Mouse (Mus musculus): Measurements from ENCODE around the gene Eras. TPM values are rescaled to one million over a fixed set of nuclear protein-coding genes. Genes with fewer than 3 reads are reported as not detected.

Eras gene
- polyA plus RNA-seq (2016; fragmentation: Nextera tagmentation; extraction: Ambion mirVana): not detected in 2 replicates

DNA sequence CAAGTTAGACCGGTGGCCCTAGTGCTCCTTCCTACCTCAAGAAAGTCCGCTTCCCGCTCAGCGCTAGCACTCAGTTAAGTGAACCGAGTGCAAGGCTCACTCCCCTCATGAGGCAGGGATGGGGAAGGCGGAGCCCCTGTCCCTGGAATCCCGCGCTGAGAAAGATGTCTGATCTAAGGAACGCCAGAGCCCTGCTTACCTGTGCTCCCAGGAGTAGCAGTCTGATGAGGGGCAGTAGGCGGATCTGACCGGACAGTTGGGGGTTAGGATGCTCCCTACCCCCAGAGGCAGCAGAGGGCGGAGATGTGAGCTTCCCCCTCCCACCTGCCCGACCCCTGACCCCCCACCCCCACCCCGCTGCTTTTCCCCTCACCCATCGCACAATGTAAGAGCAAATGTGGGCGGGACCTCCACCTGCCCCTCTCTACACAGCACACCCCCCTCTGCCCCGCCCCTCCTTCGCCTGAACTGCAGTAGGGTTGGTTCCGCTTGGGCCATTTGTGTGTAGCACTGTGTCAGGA is at the start of gene Eras:
Eras (minus strand) TSS at position 338 of the 521 bp plus-strand sequence.
- no peak within 1 kb of the TSS for H3K27ac ChIP-seq
- 17% methylated on average over 18 of the region's 19 CpGs for WGBS
- H3K4me2 ChIP-seq: no peak within 1 kb of the TSS
- H3K9ac ChIP-seq: no peak within 1 kb of the TSS
- no peaks in the 10 kb centered on the region for H3K4me1 ChIP-seq
- 0 out of 2 replicates have a peak, but pooled peaks cover 3% of the 10 kb centered on the region for H3K9me3 ChIP-seq
- peaks cover 34% of the 10 kb centered on the region for H3K27me3 ChIP-seq
- H3K36me3 ChIP-seq (replicated peaks): peaks cover 27% of the 10 kb centered on the region
- no peak within 1 kb of the TSS for H3K4me3 ChIP-seq (replicated peaks)
- ATAC-seq (ENCODE audit: low FRiP score): no peak

DNA sequence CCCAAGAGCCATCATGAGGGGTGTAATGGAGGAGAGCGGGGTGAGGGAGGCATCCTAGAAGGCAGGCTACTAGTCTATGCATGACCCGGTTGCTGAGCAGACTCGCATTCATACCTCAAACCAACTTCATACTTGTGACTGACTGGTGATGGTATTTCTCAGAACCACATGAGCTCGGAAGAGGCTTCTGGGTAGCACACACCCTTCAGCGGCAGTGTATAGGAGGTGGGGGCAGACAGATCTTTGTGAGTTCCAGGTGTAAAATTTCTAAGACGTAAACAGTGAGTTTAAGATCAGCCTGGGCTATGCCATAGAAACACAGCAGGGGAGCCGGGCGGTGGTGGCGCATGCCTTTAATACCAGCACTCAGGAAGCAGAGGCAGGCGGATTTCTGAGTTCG is 49.5 kb upstream of the Eras start, which contains the start of gene Gata1:
Gata1 (minus strand) TSS at position 180 of the 400 bp plus-strand sequence.
- no peaks in the 10 kb centered on the region for H3K27me3 ChIP-seq
- H3K9me3 ChIP-seq: no peaks in the 10 kb centered on the region
- H3K9ac ChIP-seq: no peak within 1 kb of the TSS
- no peak within 1 kb of the TSS for H3K4me3 ChIP-seq (replicated peaks)
- H3K4me1 ChIP-seq: no peaks in the 10 kb centered on the region
- no peak for ATAC-seq (ENCODE audit: low FRiP score)
- no peak within 1 kb of the TSS for H3K27ac ChIP-seq
- WGBS: 88% methylated on average over 11 of the region's 11 CpGs
- no peak within 1 kb of the TSS for H3K4me2 ChIP-seq
- no peaks in the 10 kb centered on the region for H3K36me3 ChIP-seq (replicated peaks)

DNA sequence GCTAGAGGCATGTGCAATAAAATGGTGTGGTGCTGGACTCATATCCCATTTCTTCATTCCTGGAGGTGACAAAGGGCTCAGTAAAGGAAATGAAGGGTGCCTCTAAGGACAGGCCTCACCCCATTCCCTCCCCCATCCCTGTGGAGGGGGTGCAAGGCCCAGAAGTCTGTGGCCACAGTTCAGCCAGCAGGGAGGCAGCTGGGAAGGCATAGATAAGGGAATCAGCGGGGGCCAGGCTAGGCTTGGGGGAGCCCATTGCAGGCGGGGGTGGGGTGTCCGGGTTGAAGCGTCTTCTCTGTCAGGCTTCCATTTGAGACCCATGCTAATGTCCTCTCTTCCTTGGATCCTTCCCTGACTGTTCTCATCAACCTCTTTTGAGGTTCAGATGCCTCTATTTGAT is 42.9 kb upstream of the Eras start:
- no peak for ATAC-seq (ENCODE audit: low FRiP score)
- H3K27me3 ChIP-seq: no peaks in the 10 kb centered on the region
- no peak overlapping the region for H3K4me2 ChIP-seq
- no peak overlapping the region for H3K9ac ChIP-seq
- H3K27ac ChIP-seq: no peak overlapping the region
- no peaks in the 10 kb centered on the region for H3K4me1 ChIP-seq
- H3K9me3 ChIP-seq: peaks cover 1% of the 10 kb centered on the region; the same call in 1 of the 2 replicates
- WGBS: 68% methylated on average over 4 of the region's 4 CpGs
- H3K4me3 ChIP-seq (replicated peaks): no peak overlapping the region
- H3K36me3 ChIP-seq (replicated peaks): no peaks in the 10 kb centered on the region

DNA sequence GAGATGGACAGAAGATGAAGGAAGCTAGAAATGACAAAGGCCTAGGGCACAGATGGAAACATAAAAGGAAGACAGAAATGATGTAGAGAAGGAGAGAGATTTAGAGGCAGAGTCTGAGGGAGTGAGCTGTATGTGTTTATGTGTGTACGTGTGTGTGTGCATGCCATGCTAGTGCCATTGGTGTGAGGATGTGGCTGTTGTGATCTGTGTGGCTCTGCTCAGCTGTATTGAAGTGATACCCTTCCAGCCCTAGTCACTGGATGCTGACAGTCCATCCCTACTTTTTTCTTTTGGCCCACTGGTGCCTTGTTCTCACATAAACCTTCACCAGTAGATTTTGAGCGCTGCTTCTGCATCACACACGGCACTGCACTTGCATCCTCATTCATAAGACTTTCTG is 40.5 kb upstream of the Eras start:
- H3K9me3 ChIP-seq: peaks cover 4% of the 10 kb centered on the region; the same call in 1 of the 2 replicates
- H3K27me3 ChIP-seq: no peaks in the 10 kb centered on the region
- no peak overlapping the region for H3K9ac ChIP-seq
- H3K4me1 ChIP-seq: no peaks in the 10 kb centered on the region
- no peak overlapping the region for H3K27ac ChIP-seq
- H3K4me2 ChIP-seq: no peak overlapping the region
- no peaks in the 10 kb centered on the region for H3K36me3 ChIP-seq (replicated peaks)
- 90% methylated on average over 3 of the region's 3 CpGs for WGBS
- no peak overlapping the region for H3K4me3 ChIP-seq (replicated peaks)
- no peak for ATAC-seq (ENCODE audit: low FRiP score)

DNA sequence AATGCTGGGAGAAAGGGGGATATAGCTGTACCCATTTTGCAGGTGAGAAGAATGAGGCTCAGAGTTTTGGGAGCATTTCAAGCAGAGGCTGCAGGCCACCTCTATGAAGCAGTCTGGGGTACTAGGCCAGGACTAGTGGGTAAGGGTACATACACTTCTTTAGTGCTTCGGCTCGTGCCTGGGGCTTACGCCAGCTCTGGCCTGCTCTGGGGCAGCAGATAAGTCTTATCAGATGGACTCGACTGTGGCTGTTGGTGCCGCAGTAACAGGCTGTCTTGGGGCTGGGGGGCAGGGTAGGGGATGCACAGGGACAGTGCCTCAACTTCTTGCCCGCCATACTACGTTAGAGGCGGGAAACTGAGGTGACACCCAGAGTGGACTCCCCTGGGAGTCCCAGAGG is 39.8 kb upstream of the Eras start:
- Histone ChIP-seq H3K4me2 (no peak overlapping the region), H3K36me3 (replicated peaks) (no peaks in the 10 kb centered on the region), H3K4me3 (replicated peaks) (no peak overlapping the region), H3K27me3 (no peaks in the 10 kb centered on the region), H3K9me3 (peaks cover 4% of the 10 kb centered on the region; the same call in 1 of the 2 replicates), H3K9ac (no peak overlapping the region), H3K4me1 (no peaks in the 10 kb centered on the region), H3K27ac (no peak overlapping the region)
- 91% methylated on average over 8 of the region's 8 CpGs for WGBS
- no peak for ATAC-seq (ENCODE audit: low FRiP score)

DNA sequence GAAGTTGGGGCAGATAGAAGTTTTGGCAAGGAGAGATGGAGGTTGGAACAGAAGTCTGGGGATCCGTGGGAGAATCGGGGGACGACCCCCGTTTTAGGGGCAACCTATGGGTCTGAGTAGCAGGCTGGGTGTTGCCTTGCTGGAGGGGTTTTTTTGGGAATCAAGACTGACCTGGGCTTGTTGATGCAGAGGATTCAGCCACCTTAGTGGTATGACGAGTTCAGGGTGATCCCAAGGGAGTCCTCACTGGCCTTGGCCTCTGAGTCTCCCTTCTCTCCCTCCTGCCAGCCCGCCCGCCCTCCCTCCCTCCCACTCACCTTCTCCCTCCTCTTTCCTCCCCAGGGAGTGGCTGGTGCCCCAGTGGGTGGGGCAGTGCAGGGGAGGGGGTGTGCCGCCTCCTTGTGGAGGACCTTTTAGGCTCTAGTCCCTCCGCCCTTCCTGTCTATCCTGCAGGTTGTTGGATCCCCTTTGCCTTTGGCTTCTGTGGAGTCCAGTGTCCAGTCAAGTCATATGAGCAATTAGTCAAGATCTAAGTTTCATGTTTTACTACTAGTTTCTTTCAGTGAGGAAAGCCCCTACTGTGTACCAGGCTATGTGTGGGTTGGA is 39.3 kb upstream of the Eras start:
- Histone ChIP-seq H3K9ac (no peak overlapping the region), H3K27me3 (no peaks in the 10 kb centered on the region), H3K4me2 (no peak overlapping the region), H3K9me3 (peaks cover 4% of the 10 kb centered on the region; the same call in 1 of the 2 replicates), H3K4me3 (replicated peaks) (no peak overlapping the region), H3K36me3 (replicated peaks) (no peaks in the 10 kb centered on the region), H3K4me1 (no peaks in the 10 kb centered on the region), H3K27ac (no peak overlapping the region)
- ATAC-seq (ENCODE audit: low FRiP score): no peak
- WGBS: 91% methylated on average over 7 of the region's 9 CpGs

DNA sequence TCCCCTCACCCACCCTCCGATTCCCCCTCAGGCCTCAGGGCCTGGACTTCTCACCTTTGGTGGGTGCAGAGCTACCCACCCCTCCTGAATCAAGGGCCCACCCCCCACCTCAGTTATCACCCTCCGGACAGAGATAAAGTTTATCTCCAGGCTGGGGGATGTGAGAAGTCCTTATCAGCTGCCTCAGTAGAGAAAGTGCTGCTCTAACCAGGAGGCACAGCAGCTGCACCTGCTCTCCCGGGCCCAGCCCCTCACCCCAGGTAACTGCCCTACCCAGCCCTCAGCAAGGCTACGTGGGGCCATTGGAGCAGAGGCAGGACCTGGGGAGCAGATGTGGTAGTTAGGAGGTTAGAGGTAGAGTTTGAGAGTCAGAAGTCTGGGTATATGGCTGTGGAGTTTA is 37.8 kb upstream of the Eras start:
- H3K4me3 ChIP-seq (replicated peaks): no peak overlapping the region
- H3K9me3 ChIP-seq: peaks cover 4% of the 10 kb centered on the region; the same call in 1 of the 2 replicates
- no peaks in the 10 kb centered on the region for H3K36me3 ChIP-seq (replicated peaks)
- H3K4me2 ChIP-seq: no peak overlapping the region
- ATAC-seq (ENCODE audit: low FRiP score): no peak
- no peak overlapping the region for H3K27ac ChIP-seq
- no peaks in the 10 kb centered on the region for H3K27me3 ChIP-seq
- H3K4me1 ChIP-seq: no peaks in the 10 kb centered on the region
- no peak overlapping the region for H3K9ac ChIP-seq
- WGBS: 85% methylated on average over 4 of the region's 4 CpGs

DNA sequence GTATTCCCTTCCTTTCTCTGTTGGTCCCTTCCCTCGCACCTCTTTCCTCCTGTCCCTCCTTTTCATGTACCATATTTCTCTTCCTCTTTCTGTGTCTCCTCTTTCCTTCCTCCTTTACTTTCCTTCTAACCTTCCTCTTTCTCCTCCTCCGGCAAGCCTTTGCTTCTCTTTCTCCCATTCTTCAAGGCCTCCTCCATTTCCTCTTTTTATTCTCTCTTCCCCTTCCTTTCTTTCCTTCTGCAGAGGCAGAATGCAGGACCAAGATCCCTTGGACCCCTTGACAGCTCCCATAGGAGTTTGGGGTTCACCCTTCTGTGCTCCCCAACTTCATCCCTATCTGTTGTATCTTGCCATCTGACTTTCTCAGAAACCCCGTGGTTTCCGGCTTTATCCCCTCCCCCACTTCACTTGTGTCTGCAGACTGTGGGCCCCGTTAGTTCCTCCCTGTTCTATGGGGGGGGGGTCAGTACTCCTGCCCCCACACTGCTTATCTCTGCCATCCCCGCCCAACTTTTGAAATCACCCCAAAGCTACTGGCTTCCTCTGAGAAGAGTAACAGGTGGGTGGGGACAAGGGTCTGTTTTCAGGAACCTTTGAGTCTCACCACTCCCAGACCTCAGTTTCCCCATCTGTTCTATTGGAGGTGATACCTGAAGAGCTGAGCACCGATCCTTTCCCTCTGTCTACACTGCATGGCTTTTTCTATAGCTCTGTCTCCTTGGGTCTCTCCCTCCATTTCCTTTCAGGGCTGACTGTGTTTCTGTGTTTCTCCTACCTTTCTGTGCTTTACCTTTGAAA is 35.6 kb upstream of the Eras start:
- no peaks in the 10 kb centered on the region for H3K4me1 ChIP-seq
- no peaks in the 10 kb centered on the region for H3K36me3 ChIP-seq (replicated peaks)
- no peaks in the 10 kb centered on the region for H3K27me3 ChIP-seq
- no peak overlapping the region for H3K27ac ChIP-seq
- no peak for ATAC-seq (ENCODE audit: low FRiP score)
- no peak overlapping the region for H3K4me3 ChIP-seq (replicated peaks)
- 78% methylated on average over 7 of the region's 7 CpGs for WGBS
- peaks cover 4% of the 10 kb centered on the region; the same call in 1 of the 2 replicates for H3K9me3 ChIP-seq
- H3K9ac ChIP-seq: no peak overlapping the region
- H3K4me2 ChIP-seq: no peak overlapping the region

DNA sequence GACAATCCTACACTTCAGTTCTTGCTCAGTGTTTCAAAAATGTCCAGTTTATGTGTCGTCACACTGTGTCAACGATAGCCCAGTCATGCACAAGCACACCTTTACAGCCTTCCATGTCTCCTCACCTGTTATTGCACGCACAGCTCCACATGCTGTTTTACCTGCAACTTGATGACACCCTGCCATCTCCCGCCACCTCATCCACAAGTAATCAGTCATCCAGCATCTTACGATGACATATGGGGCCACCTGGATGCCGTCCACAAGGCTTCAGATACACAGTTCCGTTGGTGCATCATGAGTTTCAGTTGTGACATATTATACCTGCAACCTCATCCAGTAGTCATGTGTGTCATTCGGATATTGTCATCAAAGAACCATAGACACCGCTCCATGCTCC is 30.5 kb upstream of the Eras start:
- 92% methylated on average over 9 of the region's 9 CpGs for WGBS
- Histone ChIP-seq H3K27ac (no peak overlapping the region), H3K4me3 (replicated peaks) (no peak overlapping the region), H3K4me2 (no peak overlapping the region), H3K9me3 (no peaks in the 10 kb centered on the region), H3K9ac (no peak overlapping the region), H3K36me3 (replicated peaks) (no peaks in the 10 kb centered on the region), H3K27me3 (no peaks in the 10 kb centered on the region), H3K4me1 (no peaks in the 10 kb centered on the region)
- no peak for ATAC-seq (ENCODE audit: low FRiP score)

DNA sequence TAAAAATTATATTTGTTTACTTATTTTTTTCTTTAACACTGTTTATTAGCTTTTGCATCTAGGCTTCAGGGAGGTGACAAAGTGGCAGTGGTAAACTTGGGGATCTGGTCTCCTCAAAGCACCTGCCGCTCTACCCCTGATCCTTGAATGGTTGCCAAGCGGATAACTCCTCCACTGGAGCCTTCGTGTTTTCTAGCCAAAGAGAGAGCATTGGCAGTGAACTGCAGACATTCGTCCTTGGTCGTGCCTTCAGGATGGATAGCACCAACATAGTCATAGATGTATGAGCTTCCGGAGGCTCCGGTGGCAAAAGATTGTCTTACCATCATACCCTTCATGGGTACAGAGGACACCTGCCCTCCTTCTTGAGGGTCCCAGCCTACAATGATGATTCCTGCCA is 21.7 kb upstream of the Eras start:
- Histone ChIP-seq H3K9ac (no peak overlapping the region), H3K9me3 (no peaks in the 10 kb centered on the region), H3K27me3 (no peaks in the 10 kb centered on the region), H3K36me3 (replicated peaks) (no peaks in the 10 kb centered on the region), H3K27ac (no peak overlapping the region), H3K4me3 (replicated peaks) (no peak overlapping the region), H3K4me2 (no peak overlapping the region), H3K4me1 (peaks cover 5% of the 10 kb centered on the region)
- WGBS: 98% methylated on average over 7 of the region's 7 CpGs
- no peak for ATAC-seq (ENCODE audit: low FRiP score)

DNA sequence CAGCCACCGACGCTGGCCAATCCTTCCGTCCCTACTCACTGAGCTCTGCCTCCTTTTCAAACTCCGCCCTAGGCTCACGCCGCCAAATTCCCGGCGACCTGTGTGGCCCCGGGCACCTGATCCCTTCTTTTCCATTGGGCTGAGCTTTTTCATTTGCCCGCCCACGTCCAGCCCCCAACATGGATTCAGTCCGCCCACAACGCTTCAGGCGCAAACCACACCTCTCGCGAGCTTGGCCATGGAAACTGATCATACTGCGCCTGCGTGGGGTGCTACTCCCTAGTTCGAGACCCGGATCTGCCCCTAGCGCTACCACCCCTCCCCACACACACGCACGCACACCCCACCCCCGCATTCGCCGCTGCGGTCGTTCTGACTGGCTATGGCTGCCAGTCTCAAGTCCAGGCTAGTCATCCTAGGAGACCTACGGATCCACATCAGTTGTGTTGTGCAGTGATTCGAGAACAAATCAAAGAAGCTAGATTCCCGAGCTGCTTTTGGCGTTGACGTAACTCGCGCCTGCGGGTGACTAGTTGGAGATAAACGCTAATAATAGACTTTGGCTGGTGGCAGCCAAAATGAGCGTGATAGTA is 19.6 kb upstream of the Eras start:
- peak; percentile 99; the same call in 1 of the 2 replicates for ATAC-seq (ENCODE audit: low FRiP score)
- Histone ChIP-seq H3K9ac (no peak overlapping the region), H3K27me3 (no peaks in the 10 kb centered on the region), H3K4me1 (peaks cover 5% of the 10 kb centered on the region), H3K4me2 (peak overlapping the region; percentile 60), H3K36me3 (replicated peaks) (no peaks in the 10 kb centered on the region), H3K4me3 (replicated peaks) (peak overlapping the region; percentile 46), H3K27ac (no peak overlapping the region), H3K9me3 (no peaks in the 10 kb centered on the region)
- 14% methylated on average over 38 of the region's 38 CpGs for WGBS

All from forebrain, embryonic 12.5 days (tissue).